Mouse (Mus musculus) hindbrain, embryonic 16.5 days (tissue): ENCODE results near the gene Uqcr11. TPM values are rescaled to one million over a fixed set of nuclear protein-coding genes. Genes with fewer than 3 reads are reported as not detected.

ENCODE experiments used
- ATAC-seq: fragments of 200-750 bp; cut with Nextera tagmentation; 2 replicates; pipeline ENCODE4 v1.8.0; 2017; ENCODE audit warnings: moderate TSS enrichment, moderate library complexity
- H3K27ac ChIP-seq: fragments of 300-500 bp; sonication (generic); 2 replicates; pipeline ENCODE4 v1.5.1; 2014; ENCODE audit warnings: low read depth, mild to moderate bottlenecking, control low read depth, low read length, moderate library complexity
- H3K27me3 ChIP-seq: fragments of 300-500 bp; sonication (generic); replicated peaks from 2 replicates; pipeline ENCODE4 v1.6.1; 2014; ENCODE audit warnings: low read length; ENCODE audit not compliant: control insufficient read depth, insufficient read depth
- H3K36me3 ChIP-seq: fragments of 300-500 bp; sonication (generic); 2 replicates; pipeline ENCODE4 v1.6.1; 2014; ENCODE audit warnings: mild to moderate bottlenecking, low read length, moderate library complexity, mixed read lengths; ENCODE audit not compliant: control insufficient read depth, insufficient read depth
- H3K4me1 ChIP-seq: fragments of 300-500 bp; sonication (generic); 2 replicates; pipeline ENCODE4 v1.6.1; 2014; ENCODE audit warnings: low read depth, low read length; ENCODE audit not compliant: control insufficient read depth, insufficient read depth
- H3K4me2 ChIP-seq: fragments of 300-500 bp; sonication (generic); 2 replicates; pipeline ENCODE4 v1.6.1; 2014; ENCODE audit warnings: mild to moderate bottlenecking, low read length, control low read depth, moderate library complexity
- H3K4me3 ChIP-seq: fragments of 300-500 bp; sonication (generic); 2 replicates; pipeline ENCODE4 v1.5.1; 2014; ENCODE audit warnings: mild to moderate bottlenecking, low read length, control low read depth, moderate library complexity
- H3K9ac ChIP-seq: fragments of 300-500 bp; sonication (generic); 2 replicates; pipeline ENCODE4 v1.6.1; 2014; ENCODE audit warnings: low read depth, mild to moderate bottlenecking, control low read depth, low read length, moderate library complexity
- H3K9me3 ChIP-seq: fragments of 300-500 bp; sonication (generic); 2 replicates; pipeline ENCODE4 v1.6.1; 2014; ENCODE audit warnings: mild to moderate bottlenecking, low read length, moderate library complexity; ENCODE audit not compliant: control insufficient read depth
- WGBS: fragments of 180-500 bp; shearing (Covaris S2); extraction: QIAGEN DNeasy Blood & Tissue Kit; methylation state at CpG from one replicate; pipeline ENCODE4 v1.1.7; 2014; 5-methylcytosine and 5-hydroxymethylcytosine counted together
- polyA plus RNA-seq: library from polyadenylated mRNA; unstranded; fragments of >200 nt; fragmentation: Nextera tagmentation; extraction: Ambion mirVana; gene quantifications from 2 replicates; pipeline ENCODE4 v1.2.1, GENCODE M21; 2015

Uqcr11 gene
- polyA plus RNA-seq, 1 experiment from 2014 or later = 759 TPM

DNA sequence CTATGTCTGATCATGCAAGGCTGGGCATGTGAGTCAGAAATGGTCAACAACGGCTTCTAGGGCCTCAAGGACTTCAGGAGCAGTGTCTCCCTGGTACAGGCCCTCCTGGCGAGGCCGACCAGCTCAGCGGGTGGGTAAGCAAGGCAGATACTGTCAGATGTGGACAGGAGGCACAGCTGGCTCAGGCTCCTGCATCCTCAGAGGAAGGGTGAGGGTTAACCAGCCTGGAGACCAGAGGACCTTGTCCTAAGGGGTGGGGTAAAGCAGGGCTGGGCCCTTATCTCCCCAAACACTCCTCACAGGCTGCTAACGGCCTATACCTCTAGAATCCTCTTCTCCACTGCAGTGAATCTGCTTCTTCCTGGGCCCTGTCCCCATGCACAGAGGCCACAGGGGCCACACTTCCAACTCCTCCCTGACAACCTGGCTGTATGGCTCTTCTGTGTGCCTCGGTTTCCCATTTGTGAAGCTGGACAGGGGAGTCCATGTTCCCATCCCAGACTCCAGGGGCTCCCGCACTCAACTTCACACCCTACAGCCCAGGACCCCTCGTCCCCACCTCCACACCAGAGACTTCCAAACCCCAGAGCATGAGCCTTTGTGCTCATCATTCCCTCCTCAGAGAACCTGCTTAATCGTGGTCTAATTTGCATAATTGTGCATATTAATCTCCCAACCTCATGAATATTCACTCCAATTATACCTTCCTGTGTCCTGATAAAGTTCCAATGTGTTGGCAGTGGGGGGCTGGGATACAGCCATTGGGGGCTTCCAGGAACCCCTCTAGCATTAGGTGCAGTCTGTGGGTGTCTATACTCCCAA, 15.2 kb upstream of the Uqcr11 start:
- no peak overlapping the region; the same call in 1 of the 2 replicates for H3K27ac ChIP-seq
- H3K36me3 ChIP-seq = peaks cover 42% of the 10 kb centered on the region
- no peaks in the 10 kb centered on the region for H3K9me3 ChIP-seq
- peaks cover 10% of the 10 kb centered on the region for H3K4me1 ChIP-seq
- H3K9ac ChIP-seq = no peak overlapping the region
- no peaks in the 10 kb centered on the region for H3K27me3 ChIP-seq
- no peak overlapping the region for H3K4me2 ChIP-seq
- no peak overlapping the region for H3K4me3 ChIP-seq
- ATAC-seq = no peak
- 67% methylated on average over 9 of the region's 9 CpGs for WGBS

DNA sequence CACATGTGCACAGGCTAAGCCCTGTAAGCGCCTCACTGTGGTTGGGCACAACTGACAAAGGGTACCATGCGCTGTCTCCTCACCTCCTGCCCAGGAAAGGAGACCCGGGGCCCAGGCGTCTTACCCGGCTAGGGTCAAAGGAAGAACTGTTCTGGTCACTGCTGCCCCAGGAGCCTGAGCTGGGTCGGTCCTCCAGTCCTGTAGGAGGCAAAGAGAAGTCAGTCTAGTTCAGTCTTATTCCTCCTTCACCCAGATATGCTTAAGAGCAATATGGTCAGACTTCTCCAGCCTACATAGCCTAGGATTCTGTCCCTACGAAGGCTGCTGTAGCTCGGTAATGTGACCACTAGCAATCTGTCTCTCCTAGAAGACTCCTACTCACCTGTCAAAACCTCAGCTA, 14.6 kb upstream of the Uqcr11 start:
- H3K27me3 ChIP-seq = no peaks in the 10 kb centered on the region
- no peak overlapping the region for H3K4me3 ChIP-seq
- 92% methylated on average over 8 of the region's 8 CpGs for WGBS
- H3K4me2 ChIP-seq = no peak overlapping the region
- no peak overlapping the region for H3K27ac ChIP-seq
- H3K9me3 ChIP-seq = no peaks in the 10 kb centered on the region
- H3K9ac ChIP-seq = no peak overlapping the region
- ATAC-seq = no peak
- H3K36me3 ChIP-seq = peaks cover 42% of the 10 kb centered on the region
- H3K4me1 ChIP-seq = peaks cover 10% of the 10 kb centered on the region

DNA sequence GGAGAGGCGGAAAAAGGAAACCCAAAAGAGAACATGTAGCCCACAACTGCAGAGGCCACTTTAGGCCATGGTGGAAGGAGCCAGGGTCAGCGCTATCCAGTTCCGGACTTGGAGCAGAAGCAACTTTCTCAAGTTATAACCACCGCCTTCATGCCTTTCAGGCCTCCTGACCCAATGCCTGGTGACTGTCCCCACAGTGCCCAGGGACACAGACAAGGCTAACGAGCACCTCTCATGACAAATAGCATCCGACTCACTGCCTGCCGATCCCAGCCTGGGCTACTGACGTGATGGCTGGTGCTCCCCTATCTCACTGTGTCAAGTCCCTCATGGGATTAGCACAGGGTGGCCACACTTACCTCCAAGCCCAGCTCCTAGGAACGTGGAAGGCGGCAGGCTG, 14.1 kb upstream of the Uqcr11 start:
- WGBS = 92% methylated on average over 10 of the region's 10 CpGs
- Histone ChIP-seq H3K9me3 (no peaks in the 10 kb centered on the region), H3K36me3 (peaks cover 43% of the 10 kb centered on the region), H3K27ac (no peak overlapping the region), H3K9ac (no peak overlapping the region), H3K4me1 (peaks cover 10% of the 10 kb centered on the region), H3K27me3 (no peaks in the 10 kb centered on the region), H3K4me3 (no peak overlapping the region), H3K4me2 (no peak overlapping the region)
- no peak for ATAC-seq

GRCm38 (mm10) chr10:80419419-80419818, 12.8 kb upstream of the Uqcr11 start:
- Histone ChIP-seq H3K9me3 (no peaks in the 10 kb centered on the region), H3K4me1 (peaks cover 10% of the 10 kb centered on the region), H3K4me3 (no peak overlapping the region), H3K4me2 (no peak overlapping the region), H3K9ac (0 out of 2 replicates have a peak overlapping the region, but pooled peaks have one; percentile 14), H3K36me3 (peaks cover 48% of the 10 kb centered on the region), H3K27ac (no peak overlapping the region; the same call in 1 of the 2 replicates), H3K27me3 (no peaks in the 10 kb centered on the region)
- WGBS = 56% methylated on average over 8 of the region's 8 CpGs
- no peak for ATAC-seq

DNA sequence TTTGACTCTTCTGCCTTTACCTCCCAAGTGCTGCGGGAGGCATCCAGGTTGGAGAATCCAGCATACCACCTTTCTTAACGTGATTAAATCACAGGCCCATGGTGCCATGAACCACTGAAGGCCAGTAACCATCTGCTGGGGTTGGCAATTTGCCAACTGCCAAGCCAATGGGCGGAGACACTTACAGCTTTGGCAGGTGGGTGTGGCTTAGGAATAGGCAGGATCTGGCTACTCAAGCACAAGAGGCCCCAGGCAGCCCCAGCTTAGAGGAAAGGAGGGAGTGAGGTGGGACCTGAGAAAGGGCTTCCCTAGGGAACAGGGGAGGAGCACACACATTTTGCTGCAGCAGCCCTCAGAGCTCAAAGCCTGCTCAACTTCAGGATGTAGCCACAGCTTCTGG, 11.7 kb upstream of the Uqcr11 start:
- peak overlapping the region; percentile 27; the same call in 1 of the 2 replicates for H3K27ac ChIP-seq
- 41% methylated on average over 3 of the region's 3 CpGs for WGBS
- no peaks in the 10 kb centered on the region for H3K27me3 ChIP-seq
- no peak overlapping the region for H3K9ac ChIP-seq
- H3K4me3 ChIP-seq = no peak overlapping the region
- H3K9me3 ChIP-seq = no peaks in the 10 kb centered on the region
- peaks cover 48% of the 10 kb centered on the region for H3K36me3 ChIP-seq
- ATAC-seq = peak; percentile 4; the same call in 1 of the 2 replicates
- peaks cover 10% of the 10 kb centered on the region for H3K4me1 ChIP-seq
- no peak overlapping the region for H3K4me2 ChIP-seq

- H3K4me2 ChIP-seq = no peak overlapping the region
- no peak overlapping the region for H3K4me3 ChIP-seq
- no peak overlapping the region for H3K9ac ChIP-seq
- H3K27me3 ChIP-seq = no peaks in the 10 kb centered on the region
- 47% methylated on average over 1 of the region's 1 CpGs for WGBS
- H3K27ac ChIP-seq = peak overlapping the region; percentile 13; the same call in 1 of the 2 replicates
- no peak for ATAC-seq
- peaks cover 48% of the 10 kb centered on the region for H3K36me3 ChIP-seq
- no peaks in the 10 kb centered on the region for H3K9me3 ChIP-seq
- H3K4me1 ChIP-seq = peaks cover 10% of the 10 kb centered on the region
Measured at GRCm38 (mm10) chr10:80417841-80418240, 11.2 kb upstream of the Uqcr11 start.

DNA sequence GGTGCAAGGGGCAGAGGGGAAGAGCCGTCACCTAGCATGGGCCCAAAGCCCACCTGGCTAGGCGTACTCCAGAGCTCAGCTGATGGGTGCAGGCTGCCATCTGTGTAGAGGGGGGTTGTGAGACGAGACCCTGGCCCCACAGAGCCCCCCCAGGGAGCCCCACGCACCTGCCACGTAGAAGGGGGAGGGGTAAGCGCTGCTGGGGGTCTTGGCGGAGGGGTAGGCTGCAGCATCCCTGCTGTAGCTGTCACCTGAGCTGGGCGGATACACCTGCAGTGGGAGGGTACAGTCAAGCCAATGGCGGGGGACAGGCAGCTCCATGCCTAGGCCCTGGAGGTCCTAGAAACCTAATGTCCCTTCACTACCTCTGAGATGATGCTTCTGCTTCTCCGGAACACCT, 10.7 kb upstream of the Uqcr11 start:
- 81% methylated on average over 10 of the region's 10 CpGs for WGBS
- H3K4me3 ChIP-seq = no peak overlapping the region
- no peak overlapping the region for H3K4me2 ChIP-seq
- no peaks in the 10 kb centered on the region for H3K27me3 ChIP-seq
- H3K36me3 ChIP-seq = peaks cover 50% of the 10 kb centered on the region
- H3K9me3 ChIP-seq = no peaks in the 10 kb centered on the region
- no peak overlapping the region for H3K9ac ChIP-seq
- peaks cover 8% of the 10 kb centered on the region for H3K4me1 ChIP-seq
- peak overlapping the region; percentile 25; the same call in 1 of the 2 replicates for H3K27ac ChIP-seq
- ATAC-seq = no peak

DNA sequence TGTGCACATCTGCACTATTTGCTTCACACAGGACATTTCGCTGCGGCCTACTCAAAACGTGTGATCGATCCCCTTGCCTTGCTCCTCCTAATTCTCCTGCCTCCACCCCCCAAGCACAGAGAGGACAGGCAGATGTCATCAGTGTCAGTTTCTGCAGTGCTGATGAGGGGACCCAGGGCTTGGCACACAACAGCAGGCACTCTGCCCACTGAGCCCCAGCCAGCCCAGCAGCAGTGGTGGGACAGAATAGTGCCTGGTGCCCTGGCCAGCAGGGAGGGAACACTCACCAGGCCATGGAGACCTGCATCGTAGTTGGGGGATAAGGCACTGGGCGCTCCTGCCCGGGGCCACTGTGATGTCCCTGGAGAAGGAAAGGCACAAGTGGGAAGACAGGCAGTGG, 8.9 kb upstream of the Uqcr11 start:
- Histone ChIP-seq H3K27ac (no peak overlapping the region), H3K9ac (no peak overlapping the region), H3K9me3 (no peaks in the 10 kb centered on the region), H3K27me3 (no peaks in the 10 kb centered on the region), H3K4me3 (no peak overlapping the region), H3K36me3 (peaks cover 61% of the 10 kb centered on the region), H3K4me2 (no peak overlapping the region), H3K4me1 (peaks cover 5% of the 10 kb centered on the region)
- WGBS = 87% methylated on average over 7 of the region's 7 CpGs
- ATAC-seq = no peak

GRCm38 (mm10) chr10:80412656-80413541, 6.3 kb upstream of the Uqcr11 start:
- no peaks in the 10 kb centered on the region; the same call in 1 of the 2 replicates for H3K4me1 ChIP-seq
- no peak overlapping the region for H3K4me3 ChIP-seq
- H3K9me3 ChIP-seq = no peaks in the 10 kb centered on the region
- peak overlapping the region; percentile 30; the same call in 1 of the 2 replicates for H3K27ac ChIP-seq
- ATAC-seq = peak; percentile 77
- 76% methylated on average over 43 of the region's 44 CpGs for WGBS
- H3K4me2 ChIP-seq = no peak overlapping the region
- H3K27me3 ChIP-seq = no peaks in the 10 kb centered on the region
- H3K36me3 ChIP-seq = peaks cover 57% of the 10 kb centered on the region
- H3K9ac ChIP-seq = peak overlapping the region; percentile 4; the same call in 1 of the 2 replicates
